Mouse (Mus musculus) midbrain, embryonic 15.5 days (tissue): ENCODE measurements around the gene Svep1. TPM values are rescaled to one million over a fixed set of nuclear protein-coding genes. Genes with fewer than 3 reads are reported as not detected.

ENCODE experiments used
- ATAC-seq: fragments of 200-750 bp; cut with Nextera tagmentation; replicated peaks from 2 replicates; pipeline ENCODE4 v1.8.0; 2017; ENCODE audit warnings: moderate TSS enrichment
- H3K27ac ChIP-seq: fragments of 300-500 bp; sonication (generic); 2 replicates; pipeline ENCODE4 v1.5.1; 2015; ENCODE audit warnings: mild to moderate bottlenecking, inconsistent platforms
- H3K27me3 ChIP-seq: fragments of 300-500 bp; sonication (generic); replicated peaks from 2 replicates; pipeline ENCODE4 v1.6.1; 2015; ENCODE audit warnings: inconsistent platforms
- H3K36me3 ChIP-seq: fragments of 300-500 bp; sonication (generic); replicated peaks from 2 replicates; pipeline ENCODE4 v1.6.1; 2015; ENCODE audit warnings: inconsistent platforms
- H3K4me1 ChIP-seq: fragments of 300-500 bp; sonication (generic); 2 replicates; pipeline ENCODE4 v1.6.1; 2015; ENCODE audit warnings: inconsistent platforms
- H3K4me2 ChIP-seq: fragments of 300-500 bp; sonication (generic); 2 replicates; pipeline ENCODE4 v1.6.1; 2015; ENCODE audit warnings: inconsistent platforms, mild to moderate bottlenecking, moderate library complexity
- H3K4me3 ChIP-seq: fragments of 300-500 bp; sonication (generic); 2 replicates; pipeline ENCODE4 v1.5.1; 2015; ENCODE audit warnings: mild to moderate bottlenecking, inconsistent platforms
- H3K9ac ChIP-seq: fragments of 300-500 bp; sonication (generic); 2 replicates; pipeline ENCODE4 v1.6.1; 2015; ENCODE audit warnings: mild to moderate bottlenecking, inconsistent platforms
- H3K9me3 ChIP-seq: fragments of 300-500 bp; sonication (generic); 2 replicates; pipeline ENCODE4 v1.6.1; 2016; ENCODE audit warnings: inconsistent platforms
- WGBS: fragments of 180-500 bp; shearing (Covaris S2); methylation state at CpG from one replicate; pipeline ENCODE4 v1.1.7; 2015; ENCODE audit warnings: mixed read lengths; 5-methylcytosine and 5-hydroxymethylcytosine counted together
- polyA plus RNA-seq: library from polyadenylated mRNA; unstranded; fragments of >200 nt; fragmentation: Nextera tagmentation; extraction: Ambion mirVana; gene quantifications from 2 replicates; pipeline ENCODE4 v1.2.1, GENCODE M21; 2015

Gene Svep1
- polyA plus RNA-seq, 1 experiment from 2014 or later, result 0.76 TPM

DNA sequence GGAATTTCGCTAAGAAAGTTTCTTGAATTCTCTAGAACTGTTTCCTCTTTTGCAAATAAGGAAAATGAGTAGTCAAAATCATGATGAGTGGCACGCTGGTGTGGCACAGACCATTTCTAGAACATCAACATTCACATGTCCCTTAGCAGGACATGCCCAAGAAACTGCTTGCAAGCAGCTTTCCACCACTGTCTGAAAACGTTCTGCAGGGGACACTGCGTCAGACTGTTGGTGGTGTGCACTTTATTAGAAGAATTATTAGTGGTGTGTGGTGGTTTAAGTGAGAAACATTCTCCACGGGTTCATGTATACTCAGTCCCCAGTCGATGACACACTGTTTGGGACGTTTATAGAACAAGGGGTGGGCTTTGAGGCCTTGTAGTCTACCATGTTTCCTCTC is 40.9 kb downstream of the Svep1 start:
- no peak overlapping the region for H3K4me2 ChIP-seq
- H3K4me1 ChIP-seq, result no peaks in the 10 kb centered on the region
- no peak for ATAC-seq
- H3K9ac ChIP-seq, result no peak overlapping the region
- no peaks in the 10 kb centered on the region for H3K27me3 ChIP-seq
- 84% methylated on average over 7 of the region's 7 CpGs for WGBS
- H3K9me3 ChIP-seq, result no peaks in the 10 kb centered on the region
- H3K36me3 ChIP-seq, result no peaks in the 10 kb centered on the region
- no peak overlapping the region for H3K4me3 ChIP-seq
- no peak overlapping the region for H3K27ac ChIP-seq

DNA sequence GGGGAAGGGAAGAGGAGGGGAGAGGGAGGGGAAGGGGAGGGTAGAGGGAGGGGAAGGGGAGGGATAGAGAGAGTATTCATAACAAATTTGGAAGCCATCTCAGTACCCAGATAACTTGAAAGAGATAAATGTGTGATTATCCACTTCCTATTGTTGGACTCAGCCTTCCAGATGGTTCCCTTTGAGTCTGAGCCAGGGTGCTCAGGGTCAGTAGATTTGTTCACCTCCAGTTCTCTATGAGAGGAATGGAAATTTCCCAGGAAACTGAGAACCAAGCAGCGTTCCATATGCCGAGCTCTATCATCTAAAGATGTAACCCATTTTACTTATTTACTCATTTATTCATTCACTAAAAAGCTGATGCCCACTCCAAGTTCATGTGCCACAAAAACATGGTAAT is 44.8 kb downstream of the Svep1 start:
- H3K4me2 ChIP-seq, result no peak overlapping the region
- no peaks in the 10 kb centered on the region for H3K9me3 ChIP-seq
- no peaks in the 10 kb centered on the region for H3K4me1 ChIP-seq
- H3K4me3 ChIP-seq, result no peak overlapping the region
- no peak overlapping the region for H3K9ac ChIP-seq
- no peak for ATAC-seq
- H3K27ac ChIP-seq, result no peak overlapping the region
- no peaks in the 10 kb centered on the region for H3K36me3 ChIP-seq
- WGBS, result 83% methylated on average over 2 of the region's 2 CpGs
- H3K27me3 ChIP-seq, result no peaks in the 10 kb centered on the region

DNA sequence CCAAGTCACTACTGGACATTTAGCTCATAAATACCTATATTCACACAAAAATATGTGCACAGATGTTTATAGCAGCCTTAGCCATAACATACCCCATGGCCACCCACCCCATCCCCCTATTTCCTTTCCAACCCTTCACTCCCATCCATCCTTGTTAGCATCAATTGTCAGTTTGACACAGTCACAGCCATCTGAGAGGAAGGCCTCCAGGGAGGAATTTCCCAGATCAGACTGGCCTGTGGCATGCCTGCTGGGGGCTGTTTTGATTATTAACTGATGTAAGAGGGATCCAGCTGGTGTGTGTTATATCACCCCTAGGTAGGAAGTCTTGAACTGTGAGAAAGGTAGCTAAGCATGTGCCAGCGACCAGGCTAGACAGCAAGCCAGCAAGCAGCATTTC is 47.1 kb downstream of the Svep1 start:
- no peaks in the 10 kb centered on the region for H3K27me3 ChIP-seq
- no peak overlapping the region for H3K27ac ChIP-seq
- 75% methylated on average over 1 of the region's 1 CpGs for WGBS
- no peak overlapping the region for H3K4me3 ChIP-seq
- ATAC-seq, result no peak
- no peaks in the 10 kb centered on the region for H3K36me3 ChIP-seq
- H3K4me2 ChIP-seq, result no peak overlapping the region
- no peaks in the 10 kb centered on the region for H3K4me1 ChIP-seq
- H3K9me3 ChIP-seq, result no peaks in the 10 kb centered on the region
- H3K9ac ChIP-seq, result no peak overlapping the region

DNA sequence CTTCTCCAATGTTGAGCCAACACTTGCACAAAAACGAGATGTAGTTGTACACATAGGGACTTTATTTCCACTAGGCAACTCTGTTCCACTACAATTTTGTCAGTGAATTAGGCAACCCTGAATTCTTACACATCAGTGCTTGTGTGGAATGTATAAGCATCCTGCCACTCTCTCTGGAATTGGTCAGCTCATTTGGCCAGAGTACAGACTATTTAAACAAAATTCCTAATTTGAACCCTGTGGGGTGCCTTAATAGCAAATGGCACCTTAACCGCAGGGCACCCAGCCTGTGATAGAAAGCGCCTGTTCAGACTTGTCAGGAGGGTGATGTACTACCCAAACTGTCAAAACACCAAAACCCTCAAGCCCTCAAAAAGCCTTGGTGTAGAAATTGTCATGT is 56.4 kb downstream of the Svep1 start:
- H3K4me1 ChIP-seq, result no peaks in the 10 kb centered on the region
- WGBS, result 71% methylated on average over 3 of the region's 3 CpGs
- ATAC-seq, result no peak
- no peaks in the 10 kb centered on the region for H3K9me3 ChIP-seq
- H3K27ac ChIP-seq, result no peak overlapping the region
- no peaks in the 10 kb centered on the region for H3K27me3 ChIP-seq
- no peak overlapping the region for H3K4me3 ChIP-seq
- no peaks in the 10 kb centered on the region for H3K36me3 ChIP-seq
- H3K4me2 ChIP-seq, result no peak overlapping the region
- no peak overlapping the region for H3K9ac ChIP-seq

DNA sequence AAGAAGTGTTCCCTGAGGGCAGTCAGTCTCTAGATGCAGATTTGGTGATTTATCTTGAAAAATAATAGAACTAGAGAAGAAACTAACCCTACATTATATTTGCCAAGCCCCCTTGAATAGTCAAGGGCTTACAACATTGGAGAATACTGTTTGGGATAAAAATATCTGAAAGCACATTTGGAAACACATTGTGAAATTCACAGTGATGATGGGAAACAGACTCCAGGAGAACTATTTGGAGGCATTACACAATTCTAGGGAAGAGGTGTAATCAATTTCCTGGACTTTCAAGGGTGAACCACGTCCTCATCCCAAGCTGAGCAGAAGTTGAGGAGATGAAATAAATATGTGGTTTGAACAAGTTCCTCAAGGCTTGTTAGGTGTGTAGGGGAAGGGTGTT is 57.5 kb downstream of the Svep1 start:
- no peaks in the 10 kb centered on the region for H3K36me3 ChIP-seq
- H3K4me1 ChIP-seq, result no peaks in the 10 kb centered on the region
- no peak overlapping the region for H3K4me3 ChIP-seq
- no peaks in the 10 kb centered on the region for H3K9me3 ChIP-seq
- no peak overlapping the region for H3K4me2 ChIP-seq
- no peak overlapping the region for H3K27ac ChIP-seq
- no peak overlapping the region for H3K9ac ChIP-seq
- 73% methylated on average over 1 of the region's 1 CpGs for WGBS
- ATAC-seq, result no peak
- no peaks in the 10 kb centered on the region for H3K27me3 ChIP-seq

DNA sequence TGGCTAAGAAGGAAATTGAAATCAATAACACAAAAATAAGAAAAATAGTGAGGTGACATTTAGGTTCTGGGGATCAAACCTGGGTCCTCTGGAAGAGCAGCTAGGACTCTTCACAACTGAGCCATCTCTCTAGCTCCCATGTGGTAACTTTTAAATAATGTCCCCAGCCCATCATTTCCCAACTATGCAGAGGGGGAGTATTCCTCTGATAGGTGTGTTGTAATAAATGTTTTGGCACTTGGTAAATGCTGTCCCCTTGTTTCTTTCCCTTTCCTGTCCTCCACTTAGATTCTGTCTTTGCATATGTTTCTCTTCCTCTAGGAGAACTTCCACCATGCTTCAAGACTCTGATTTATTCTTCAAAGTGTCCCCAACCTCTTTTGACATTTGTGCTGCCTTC is 58.1 kb downstream of the Svep1 start:
- Histone ChIP-seq H3K4me3 (no peak overlapping the region), H3K36me3 (no peaks in the 10 kb centered on the region), H3K9me3 (no peaks in the 10 kb centered on the region), H3K4me1 (no peaks in the 10 kb centered on the region), H3K4me2 (no peak overlapping the region), H3K27me3 (no peaks in the 10 kb centered on the region), H3K9ac (no peak overlapping the region), H3K27ac (no peak overlapping the region)
- no peak for ATAC-seq

DNA sequence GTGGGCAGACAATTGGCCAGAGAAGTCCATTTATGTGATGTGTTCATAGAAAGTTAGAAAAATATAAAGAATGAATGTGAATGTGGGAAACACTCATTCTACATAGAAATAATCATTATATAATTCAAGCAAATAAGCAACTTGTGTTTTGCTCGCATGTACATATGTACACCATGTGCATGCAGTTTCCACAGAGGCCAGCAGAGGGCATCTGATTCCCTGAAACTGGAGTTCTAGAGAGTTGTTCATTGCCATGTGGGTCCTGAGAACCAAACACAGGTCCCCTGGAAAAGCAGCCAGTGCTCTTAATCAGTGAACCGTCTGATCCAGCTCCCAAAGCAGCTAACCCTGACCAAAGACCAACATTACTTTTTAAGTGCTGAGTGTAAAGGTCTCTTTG is 60.0 kb downstream of the Svep1 start:
- WGBS, result 94% methylated on average over 2 of the region's 2 CpGs
- no peak overlapping the region for H3K9ac ChIP-seq
- no peaks in the 10 kb centered on the region for H3K36me3 ChIP-seq
- no peaks in the 10 kb centered on the region for H3K27me3 ChIP-seq
- no peak overlapping the region for H3K27ac ChIP-seq
- no peak for ATAC-seq
- peaks cover 2% of the 10 kb centered on the region; the same call in 1 of the 2 replicates for H3K4me1 ChIP-seq
- H3K4me3 ChIP-seq, result no peak overlapping the region
- H3K4me2 ChIP-seq, result no peak overlapping the region
- no peaks in the 10 kb centered on the region for H3K9me3 ChIP-seq

DNA sequence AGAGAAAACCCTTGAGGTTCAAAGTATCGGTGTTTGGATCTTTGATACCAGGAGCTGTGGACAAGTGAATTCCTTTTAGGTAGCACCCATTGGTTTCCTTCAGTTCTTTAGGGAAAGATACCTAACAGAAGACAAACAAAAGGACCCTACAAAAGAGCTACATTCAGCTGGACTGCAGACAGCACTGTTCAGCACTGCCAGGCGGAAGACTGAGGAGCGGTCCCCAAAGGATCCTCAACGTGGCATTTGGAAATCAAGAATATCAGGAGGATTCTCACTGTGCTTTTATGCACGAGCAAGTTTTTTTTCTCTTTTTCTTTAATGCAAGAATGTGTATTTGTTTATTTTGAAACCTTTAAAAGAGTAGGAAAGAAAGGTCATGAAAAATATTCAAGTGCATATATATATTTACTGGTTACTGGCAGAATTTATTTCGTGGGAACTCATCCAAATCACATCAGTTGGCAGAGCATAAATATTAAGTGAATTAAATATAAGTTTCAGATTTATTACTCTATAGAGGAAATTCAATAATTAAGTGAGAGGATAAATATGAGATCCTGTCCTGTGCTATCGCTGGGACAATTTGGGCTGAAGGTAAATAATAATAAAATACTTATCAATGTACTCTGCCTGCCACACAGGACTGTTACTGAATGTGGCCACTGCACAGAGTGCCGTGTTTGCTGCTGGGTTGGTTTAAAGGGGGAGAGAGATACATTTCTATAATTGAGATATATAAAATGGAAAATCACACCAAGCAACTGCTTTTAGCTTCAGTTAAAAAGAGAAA is 66.7 kb downstream of the Svep1 start:
- Histone ChIP-seq H3K4me3 (no peak overlapping the region), H3K4me2 (no peak overlapping the region), H3K36me3 (no peaks in the 10 kb centered on the region), H3K27ac (no peak overlapping the region), H3K9ac (no peak overlapping the region), H3K9me3 (no peaks in the 10 kb centered on the region), H3K27me3 (no peaks in the 10 kb centered on the region), H3K4me1 (peaks cover 2% of the 10 kb centered on the region; the same call in 1 of the 2 replicates)
- 80% methylated on average over 8 of the region's 8 CpGs for WGBS
- ATAC-seq, result no peak

DNA sequence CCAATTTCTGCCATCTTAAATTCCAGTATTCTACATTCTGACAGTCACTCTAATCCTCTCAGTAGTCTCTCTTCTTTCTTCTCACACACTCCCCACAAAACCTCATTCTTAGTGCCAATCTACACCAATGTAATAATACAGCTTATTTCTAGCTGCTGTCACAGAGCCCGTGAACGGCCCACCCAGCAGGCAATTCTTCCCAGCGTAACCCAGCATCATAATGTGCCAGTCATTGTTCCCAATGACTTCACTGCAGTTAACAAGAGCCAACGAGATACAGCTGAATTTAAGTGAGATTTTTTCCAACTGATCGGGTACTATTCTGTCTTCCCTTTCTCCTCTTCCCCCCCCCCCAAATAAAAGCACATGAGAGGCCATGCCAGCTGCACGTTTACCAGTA is 67.4 kb downstream of the Svep1 start:
- 52% methylated on average over 6 of the region's 6 CpGs for WGBS

DNA sequence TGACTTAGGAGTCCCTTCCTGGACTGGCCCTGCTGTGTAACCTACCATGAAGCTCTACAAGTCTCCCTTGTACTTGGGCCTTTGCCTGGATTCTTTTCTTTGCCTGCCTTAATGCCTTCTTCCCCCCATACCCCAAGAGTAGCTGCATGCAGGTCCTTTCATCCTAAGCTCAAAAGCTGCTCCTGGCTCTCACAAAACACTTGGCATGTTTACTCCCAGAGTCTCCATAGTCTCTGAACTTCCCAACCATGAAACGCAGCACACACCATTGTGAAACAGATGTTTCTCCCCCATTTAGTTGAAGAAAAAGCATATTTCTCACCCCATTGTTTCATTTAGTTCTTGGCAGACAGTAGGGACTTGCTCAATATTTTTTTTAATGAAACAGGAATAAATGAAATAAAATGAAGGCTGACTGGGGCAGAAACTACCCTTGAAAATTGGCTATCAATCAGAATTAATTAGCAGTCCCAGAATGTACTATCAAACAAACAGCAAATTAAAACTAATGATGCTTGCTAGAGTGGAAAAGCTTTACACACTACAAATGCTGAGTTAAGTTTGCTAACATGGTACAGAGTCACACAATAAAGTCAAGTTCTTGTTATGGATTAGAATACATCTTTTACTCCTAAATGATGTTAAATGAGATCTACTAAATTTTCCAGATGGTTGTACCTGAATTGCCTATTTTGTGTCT is 72.9 kb downstream of the Svep1 start:
- Histone ChIP-seq H3K27ac (no peak overlapping the region), H3K9ac (no peak overlapping the region), H3K9me3 (no peaks in the 10 kb centered on the region), H3K4me3 (no peak overlapping the region), H3K27me3 (no peaks in the 10 kb centered on the region), H3K4me1 (no peaks in the 10 kb centered on the region), H3K36me3 (no peaks in the 10 kb centered on the region), H3K4me2 (no peak overlapping the region)
- WGBS, result 44% methylated on average over 1 of the region's 1 CpGs
- ATAC-seq, result no peak

More for the DNA sequence above, 67.4 kb downstream of the Svep1 start:
- Histone ChIP-seq H3K36me3 (no peaks in the 10 kb centered on the region), H3K4me2 (no peak overlapping the region), H3K4me1 (peaks cover 2% of the 10 kb centered on the region; the same call in 1 of the 2 replicates), H3K4me3 (no peak overlapping the region), H3K27me3 (no peaks in the 10 kb centered on the region), H3K9me3 (no peaks in the 10 kb centered on the region), H3K27ac (no peak overlapping the region), H3K9ac (no peak overlapping the region)
- ATAC-seq, result no peak

DNA sequence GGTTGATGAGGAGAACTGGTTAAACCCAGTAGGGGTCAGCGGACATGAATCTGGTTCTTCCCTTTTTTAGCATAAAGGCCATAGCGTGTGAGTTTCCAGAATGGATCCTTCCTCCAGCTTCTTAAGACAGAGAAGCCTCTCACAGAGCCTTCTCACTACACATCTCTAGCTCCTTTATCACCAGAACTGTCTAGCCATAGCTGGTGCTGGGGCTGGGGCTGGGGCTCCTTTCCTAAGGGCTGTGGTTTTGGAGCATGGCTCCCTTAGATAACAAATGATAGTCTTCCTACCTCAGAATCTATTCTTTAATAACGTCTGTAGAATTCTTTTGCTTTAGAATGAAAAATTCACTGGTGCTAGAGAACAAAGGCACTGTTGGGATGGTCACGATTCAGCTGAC is 76.8 kb downstream of the Svep1 start:
- no peak overlapping the region for H3K27ac ChIP-seq
- no peak overlapping the region for H3K4me2 ChIP-seq
- H3K9ac ChIP-seq, result no peak overlapping the region
- no peaks in the 10 kb centered on the region for H3K27me3 ChIP-seq
- H3K4me3 ChIP-seq, result no peak overlapping the region
- whole genome bisulfite sequencing, result 85% methylated on average over 4 of the region's 4 CpGs
- H3K4me1 ChIP-seq, result no peaks in the 10 kb centered on the region
- no peaks in the 10 kb centered on the region for H3K9me3 ChIP-seq
- H3K36me3 ChIP-seq, result no peaks in the 10 kb centered on the region
- ATAC-seq, result no peak

DNA sequence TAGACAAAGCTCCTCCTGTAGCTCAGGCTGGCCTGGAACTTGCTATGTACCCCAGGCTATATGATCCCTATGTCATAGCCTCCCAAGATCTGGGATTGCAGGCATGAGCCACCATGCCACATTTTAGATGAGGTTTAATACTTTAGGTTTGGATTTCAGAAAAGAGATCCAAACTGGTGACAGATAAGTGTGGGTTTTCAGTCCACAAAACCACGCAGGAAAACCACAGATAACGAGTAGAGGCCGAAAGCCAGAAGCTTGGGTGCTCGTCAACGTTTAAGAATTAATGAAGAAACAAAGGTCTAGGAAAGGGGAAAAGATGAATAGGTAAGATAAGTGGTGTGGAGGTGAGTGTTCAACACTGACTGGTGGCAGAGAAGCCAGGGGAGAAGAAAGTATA is 79.6 kb downstream of the Svep1 start:
- Histone ChIP-seq H3K4me2 (no peak overlapping the region), H3K36me3 (no peaks in the 10 kb centered on the region), H3K9ac (no peak overlapping the region), H3K9me3 (no peaks in the 10 kb centered on the region), H3K4me3 (no peak overlapping the region), H3K27ac (no peak overlapping the region), H3K27me3 (no peaks in the 10 kb centered on the region), H3K4me1 (no peaks in the 10 kb centered on the region)
- WGBS, result 92% methylated on average over 5 of the region's 5 CpGs
- no peak for ATAC-seq

DNA sequence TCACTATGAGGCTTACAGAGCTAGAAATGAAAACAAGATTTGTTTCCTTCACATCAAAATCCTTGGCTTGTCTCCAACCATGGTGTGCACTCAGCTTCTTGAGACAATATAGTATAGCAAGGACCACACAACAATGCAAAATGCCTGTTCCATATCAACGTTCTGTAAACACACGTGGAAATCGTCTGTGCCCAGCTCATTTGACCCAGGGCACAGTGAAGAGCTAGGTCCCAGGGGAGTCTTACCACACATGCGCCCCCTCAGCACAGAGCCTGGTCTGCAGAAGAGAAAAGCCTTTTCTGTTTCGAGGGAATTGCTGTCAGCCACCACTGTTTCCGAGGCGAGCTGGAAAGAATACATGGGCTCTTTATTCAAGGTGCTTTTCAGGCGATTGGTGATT is 91.2 kb downstream of the Svep1 start:
- Histone ChIP-seq H3K4me2 (no peak overlapping the region), H3K4me1 (peaks cover 4% of the 10 kb centered on the region), H3K36me3 (no peaks in the 10 kb centered on the region), H3K9ac (no peak overlapping the region), H3K27me3 (no peaks in the 10 kb centered on the region), H3K4me3 (no peak overlapping the region), H3K9me3 (no peaks in the 10 kb centered on the region), H3K27ac (no peak overlapping the region)
- WGBS, result 39% methylated on average over 8 of the region's 8 CpGs
- peak; percentile 50; the same call in 1 of the 2 replicates for ATAC-seq
